Mouse (Mus musculus) megakaryocyte, embryonic 14.5 days (primary cell): Measurements from ENCODE around the gene Ripk1.

Source experiments
- FLI1 ChIP-seq: IDR thresholded peaks from 2 replicates; pipeline ENCODE4 v1.6.1; 2012; ENCODE audit warnings: low read length, inconsistent platforms, mixed read lengths
- GATA1 ChIP-seq: IDR thresholded peaks from 3 replicates; pipeline ENCODE4 v1.6.1; 2012; ENCODE audit warnings: mixed read lengths, low read length, inconsistent platforms, borderline replicate concordance

GRCm38 (mm10) chr13:34076561-34077491 is 74.7 kb downstream of the Ripk1 start:
- no peak for TF ChIP-seq GATA1
- no peak for TF ChIP-seq FLI1
